Mouse (Mus musculus): ENCODE results near the gene Tmem252.

DNA sequence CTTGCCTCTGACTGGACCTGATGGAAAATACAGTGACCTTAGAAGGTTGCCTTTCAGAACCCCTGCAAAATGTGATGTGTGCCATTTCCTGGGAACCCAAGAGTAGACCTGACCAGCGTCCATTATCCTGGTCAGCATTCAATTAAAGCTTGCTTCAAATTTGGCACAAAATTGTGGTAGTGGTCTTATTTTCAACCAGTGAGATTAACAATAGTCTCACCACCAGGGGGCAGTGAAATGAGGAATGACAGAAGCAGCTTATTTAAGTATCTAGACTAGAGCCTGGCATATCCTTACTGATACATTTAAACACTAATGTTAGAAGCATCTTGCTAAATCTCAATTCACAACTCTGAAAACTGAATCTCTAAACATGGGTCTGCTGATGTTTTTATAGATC is 31.6 kb downstream of the Tmem252 start:
- no peak for TF ChIP-seq ZNF384 (IDR thresholded peaks at IDR 0.05; ENCODE audit: low read depth, low read length)
- TF ChIP-seq ZC3H11A (IDR thresholded peaks at IDR 0.05; ENCODE audit: borderline replicate concordance, low read depth, low read length), result 0 out of 2 replicates have a peak, but pooled peaks have one; percentile 23
- TF ChIP-seq HCFC1 (IDR thresholded peaks at IDR 0.05; ENCODE audit: borderline replicate concordance, insufficient read depth, low read length), result no peak

All from ES-E14 (cell line).